Mouse (Mus musculus): ENCODE data around the gene Snx12. TPM values are rescaled to one million over a fixed set of nuclear protein-coding genes. Genes with fewer than 3 reads are reported as not detected.
"Not testable (repeated sequence)": the region's sequence is repeated elsewhere in the genome, so short reads cannot be mapped to it uniquely, and the experiment has no call there.

Gene Snx12
- polyA plus RNA-seq, 1 experiment from 2014 or later, result 75.1 TPM

DNA sequence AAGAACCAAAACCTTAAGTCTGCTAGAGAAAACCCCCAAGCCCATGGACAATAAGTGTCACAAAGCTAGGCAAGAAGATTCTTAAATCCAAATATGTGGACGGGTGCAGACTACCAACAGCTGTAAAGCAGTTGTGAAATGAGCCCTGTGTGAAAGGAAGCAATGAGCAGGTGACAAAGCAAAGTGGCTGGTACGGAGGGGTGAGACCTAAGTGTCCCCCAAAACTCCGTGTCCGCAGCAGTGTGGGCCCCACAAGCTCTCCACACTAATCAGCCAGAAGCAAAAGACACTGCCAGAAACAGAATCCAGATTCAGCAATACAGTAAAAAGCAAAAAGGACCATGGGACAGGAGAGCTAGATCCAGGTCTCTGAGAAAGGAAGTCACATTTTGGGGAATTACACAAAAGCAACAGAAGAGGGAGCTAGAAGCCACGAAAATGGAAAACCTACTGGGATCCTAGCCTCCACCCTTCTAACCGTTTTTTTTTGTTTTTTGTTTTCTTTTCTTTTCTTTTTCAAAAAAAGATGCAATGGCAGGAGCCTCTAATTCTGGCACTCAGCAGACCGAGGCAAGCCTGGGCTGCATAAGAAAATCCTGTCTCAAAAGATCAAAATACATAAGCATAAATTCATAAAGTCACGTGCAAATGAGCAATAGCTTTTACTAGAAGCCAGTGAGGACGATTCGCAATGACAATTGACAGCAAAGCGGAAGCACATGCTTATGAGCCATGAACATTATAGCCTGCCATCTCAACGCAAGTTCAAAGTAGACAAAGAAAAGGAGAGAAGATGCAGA, 90.2 kb downstream of the Snx12 start:
- no peak for DNase-seq (ENCODE audit: low read depth, low spot score)
- peaks cover 17% of the 10 kb centered on the region for H3K27me3 ChIP-seq
- ChIA-PET POLR2A (interaction anchor here (0.7 kb wide), 2 partner anchors 43 to 121 kb away, joined by 3 to 4 read pairs; no protein-coding TSS in a partner anchor), CTCF (interaction anchor here (0.7 to 2.7 kb wide), 18 partner anchors 11 to 354 kb away, joined by 3 to 13 read pairs (median 4); partner anchors contain the start of gene Snx12)
- in situ Hi-C loops (cut with MboI; ENCODE audit: low pct_unique_long_range_greater_than_20kb), result loop anchor here (5.0 to 25.0 kb wide), 3 partner anchors 153 to 380 kb away; no protein-coding TSS in a partner anchor
- peak; percentile 60 for TF ChIP-seq CTCF (IDR thresholded peaks at IDR 0.05)
- no peak for ATAC-seq

DNA sequence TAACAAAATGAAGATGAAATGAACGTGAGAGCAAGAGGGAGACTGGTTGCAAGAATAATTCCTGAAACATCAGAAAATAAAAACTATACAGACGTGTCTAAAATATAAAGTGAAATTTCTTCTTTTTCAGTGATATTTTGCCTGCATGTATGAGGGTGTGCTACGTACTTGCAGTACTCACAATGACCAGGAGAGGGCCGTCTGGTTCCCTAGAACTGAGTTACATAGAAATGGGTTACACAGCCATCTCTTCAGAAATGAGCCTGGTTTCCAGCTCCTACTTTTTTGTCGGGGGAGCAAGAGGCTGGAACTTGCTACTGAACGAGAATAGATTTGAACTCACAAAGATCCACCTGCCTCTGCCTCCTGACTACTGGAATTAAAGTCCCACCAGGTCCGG, 91.4 kb downstream of the Snx12 start:
- CTCF ChIA-PET, result interaction anchor here (1.0 to 2.7 kb wide), 13 partner anchors 24 to 355 kb away, joined by 3 to 13 read pairs (median 4); partner anchors contain the start of gene Snx12
- no peak for ATAC-seq
- in situ Hi-C loops (cut with MboI; ENCODE audit: low pct_unique_long_range_greater_than_20kb), result loop anchor here (5.0 to 25.0 kb wide), 3 partner anchors 154 to 381 kb away; no protein-coding TSS in a partner anchor
- TF ChIP-seq CTCF (IDR thresholded peaks at IDR 0.05), result peak; percentile 69
- H3K27me3 ChIP-seq, result peaks cover 17% of the 10 kb centered on the region
- POLR2A ChIA-PET, result no interaction called here
- no peak for DNase-seq (ENCODE audit: low read depth, low spot score)

DNA sequence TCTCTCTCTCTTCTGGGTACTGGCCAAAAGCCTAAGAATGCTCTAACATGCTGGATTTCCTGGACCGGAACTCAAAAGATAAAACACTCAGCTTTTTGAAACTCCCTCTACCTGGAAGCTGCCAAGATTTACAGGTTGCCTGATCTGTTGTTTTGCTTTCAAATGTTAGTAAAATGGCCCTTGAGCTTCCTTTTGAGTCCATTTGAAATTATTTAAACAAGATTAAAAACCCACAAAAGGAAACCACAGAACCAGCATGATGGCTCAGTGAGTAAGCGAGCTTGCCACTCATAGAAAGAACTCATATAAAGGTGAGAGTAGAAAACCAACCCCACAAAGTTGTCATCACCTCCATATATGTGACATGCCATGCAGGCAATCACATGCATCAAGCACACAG, 93.8 kb downstream of the Snx12 start:
- ChIA-PET CTCF (interaction anchor here (1.0 to 2.0 kb wide), 3 partner anchors 11 to 202 kb away, joined by 3 to 12 read pairs (median 3); no protein-coding TSS in a partner anchor), POLR2A (no interaction called here)
- in situ Hi-C loops (cut with MboI; ENCODE audit: low pct_unique_long_range_greater_than_20kb), result loop anchor here (25.0 kb wide), 1 partner anchor 384 kb away; no protein-coding TSS in a partner anchor
- ATAC-seq (no peak), DNase-seq (ENCODE audit: low read depth, low spot score) (no peak)
- H3K27me3 ChIP-seq, result peaks cover 2% of the 10 kb centered on the region
- TF ChIP-seq CTCF (IDR thresholded peaks at IDR 0.05), result no peak

DNA sequence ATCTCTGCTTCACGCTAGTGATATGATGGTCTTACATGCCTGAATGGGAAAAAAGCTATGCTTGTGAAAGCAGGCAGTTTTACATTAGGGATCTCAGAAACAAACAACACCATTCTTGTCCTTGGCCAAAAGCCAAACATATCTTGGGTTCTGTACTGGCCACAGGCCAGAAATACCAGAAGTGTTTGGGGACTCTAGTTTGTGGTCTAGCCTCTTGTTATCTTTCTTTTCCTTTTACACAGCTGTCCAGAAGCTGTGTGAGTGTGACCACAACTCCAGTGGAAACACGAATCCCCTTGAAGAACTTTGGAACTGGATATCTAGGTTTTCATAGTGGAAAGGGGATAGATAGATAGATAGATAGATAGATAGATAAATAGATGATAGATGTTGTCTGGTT, 95.4 kb downstream of the Snx12 start:
- ChIA-PET CTCF (interaction anchor here (2.0 kb wide), 1 partner anchor 203 kb away, joined by 12 read pairs; no protein-coding TSS in a partner anchor), POLR2A (no interaction called here)
- DNase-seq (ENCODE audit: low read depth, low spot score) (peak; percentile 30), ATAC-seq (peak; percentile 40)
- in situ Hi-C loops (cut with MboI; ENCODE audit: low pct_unique_long_range_greater_than_20kb), result loop anchor here (25.0 kb wide), 1 partner anchor 385 kb away; no protein-coding TSS in a partner anchor
- H3K27me3 ChIP-seq, result no peaks in the 10 kb centered on the region
- TF ChIP-seq CTCF (IDR thresholded peaks at IDR 0.05), result no peak

DNA sequence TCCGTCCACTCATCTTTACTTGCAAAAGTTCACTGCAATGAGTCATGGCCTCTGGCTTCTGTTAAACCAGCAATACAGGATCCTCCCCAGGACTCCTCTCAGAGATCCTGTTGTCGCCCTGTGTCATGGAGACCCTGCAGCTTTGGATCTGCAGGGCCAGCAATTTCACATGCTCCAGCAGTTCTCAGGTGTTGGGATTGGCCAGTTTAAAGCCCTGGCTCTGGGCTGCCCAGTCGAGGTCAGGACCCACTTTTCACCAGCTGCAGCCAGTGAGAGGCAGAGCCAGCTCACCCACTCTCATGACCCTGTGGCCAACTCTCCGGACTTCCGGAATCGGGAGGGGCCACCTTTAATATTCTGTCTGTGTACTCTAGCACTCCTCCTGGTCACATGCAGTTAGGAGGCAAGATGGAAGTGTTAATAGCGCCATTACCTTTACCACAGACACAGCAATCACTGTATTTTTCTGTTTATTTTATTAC, 95.8 kb downstream of the Snx12 start:
- DNase-seq (ENCODE audit: low read depth, low spot score), result peak; percentile 9
- ChIA-PET CTCF (interaction anchor here (1.2 kb wide), 1 partner anchor 139 kb away, joined by 3 read pairs; no protein-coding TSS in a partner anchor), POLR2A (no interaction called here)
- ATAC-seq, result peak; percentile 70
- H3K27me3 ChIP-seq, result no peaks in the 10 kb centered on the region
- TF ChIP-seq CTCF (IDR thresholded peaks at IDR 0.05), result no peak
- in situ Hi-C loops (cut with MboI; ENCODE audit: low pct_unique_long_range_greater_than_20kb), result loop anchor here (25.0 kb wide), 1 partner anchor 386 kb away; no protein-coding TSS in a partner anchor

DNA sequence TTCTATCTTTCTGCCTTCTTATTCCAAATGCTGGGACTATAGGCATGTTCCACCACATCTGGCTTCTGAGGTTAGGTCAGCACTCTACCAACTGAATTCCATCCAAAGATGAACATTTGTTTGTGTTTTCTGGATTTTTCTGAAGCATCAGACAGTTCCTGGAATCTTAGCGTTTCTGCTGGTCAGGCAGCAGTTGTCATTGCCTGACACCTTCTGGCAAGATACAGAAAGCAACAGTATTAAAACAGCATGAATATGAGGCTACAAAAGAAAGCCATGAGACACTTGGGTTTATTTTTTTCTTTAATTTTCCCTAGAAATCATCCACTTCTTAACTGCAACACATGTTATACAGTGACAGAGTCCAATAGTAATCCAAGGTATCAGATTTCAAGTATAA, 101.8 kb downstream of the Snx12 start:
- CTCF ChIA-PET, result interaction anchor here (1.7 kb wide), 1 partner anchor 12 kb away, joined by 5 read pairs; no protein-coding TSS in a partner anchor
- ATAC-seq (no peak), DNase-seq (ENCODE audit: low read depth, low spot score) (no peak)
- peak; percentile 35 for TF ChIP-seq CTCF (IDR thresholded peaks at IDR 0.05)
- in situ Hi-C loops (cut with MboI; ENCODE audit: low pct_unique_long_range_greater_than_20kb), result no loop called here
- H3K27me3 ChIP-seq, result peaks cover 6% of the 10 kb centered on the region
- POLR2A ChIA-PET, result no interaction called here

DNA sequence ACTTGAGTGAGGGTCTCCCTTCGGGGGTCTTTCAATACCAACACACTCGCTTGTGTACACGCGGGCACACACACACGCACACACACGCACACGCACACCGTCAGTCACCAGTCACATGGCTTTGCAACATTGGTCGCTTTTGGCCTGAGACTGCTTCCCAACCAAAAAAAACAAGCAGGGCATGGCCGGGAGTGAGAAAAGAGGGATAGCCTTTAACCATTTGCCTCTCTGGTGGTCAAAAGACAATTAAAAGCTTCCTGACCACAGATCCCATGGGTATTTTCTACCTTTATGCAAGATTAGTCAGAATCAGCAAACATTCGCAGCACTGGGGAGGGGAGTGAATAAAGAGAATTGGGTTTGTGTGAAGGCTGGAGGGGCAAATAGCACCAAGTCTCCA, 136.4 kb downstream of the Snx12 start, which contains the start of gene Slc7a3:
Slc7a3 (minus strand) TSS at position 101 of the 400 bp plus-strand sequence.
- CTCF ChIA-PET, result no interaction called here
- H3K27me3 ChIP-seq, result peaks cover 6% of the 10 kb centered on the region
- DNase-seq (ENCODE audit: low read depth, low spot score) (no peak), ATAC-seq (no peak)
- POLR2A ChIA-PET, result no interaction called here
- in situ Hi-C loops (cut with MboI; ENCODE audit: low pct_unique_long_range_greater_than_20kb), result no loop called here
- no peak for TF ChIP-seq CTCF (IDR thresholded peaks at IDR 0.05)

DNA sequence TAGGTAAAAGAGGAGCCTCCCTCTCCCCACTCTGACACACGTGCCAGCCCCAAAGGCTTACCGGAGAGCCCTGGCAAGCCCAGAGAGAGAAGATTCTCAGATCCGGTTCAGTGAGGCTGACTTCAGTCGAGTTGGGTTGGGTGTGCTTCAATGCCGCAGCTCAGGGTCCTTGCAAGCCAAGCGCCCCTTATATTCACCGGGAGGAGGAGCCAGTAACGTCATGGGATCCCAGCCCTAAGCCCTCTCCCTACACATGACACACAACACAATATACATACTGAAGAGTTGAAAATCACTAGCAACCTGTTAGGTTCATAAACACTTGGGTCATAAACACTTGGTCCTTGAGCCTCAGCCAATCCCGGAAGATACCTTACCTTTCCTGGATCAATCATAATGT, 137.2 kb downstream of the Snx12 start:
- H3K27me3 ChIP-seq; POLR2A ChIA-PET; ATAC-seq; CTCF ChIA-PET; in situ Hi-C loops (cut with MboI; ENCODE audit: low pct_unique_long_range_greater_than_20kb); DNase-seq (ENCODE audit: low read depth, low spot score): not testable (repeated sequence)

DNA sequence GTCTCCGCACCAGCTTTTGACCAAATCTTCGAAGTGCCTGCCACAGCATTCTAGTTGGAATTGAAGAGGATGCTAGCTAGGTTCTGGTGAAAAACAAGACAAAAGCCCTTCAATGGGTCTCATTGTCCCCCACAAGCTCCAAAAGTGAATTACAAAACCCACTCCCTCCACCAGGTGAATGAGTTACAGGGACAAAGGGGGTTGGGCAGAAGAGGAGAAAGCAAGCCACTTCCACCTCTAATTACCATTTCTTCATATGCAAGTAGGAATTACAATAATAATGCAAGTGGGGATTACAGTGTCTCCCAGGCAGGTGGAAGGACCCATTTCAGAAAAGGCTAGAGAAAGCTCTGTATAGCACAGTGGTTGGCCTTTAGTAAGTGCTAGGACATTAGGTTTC, 138.2 kb downstream of the Snx12 start:
- no peak for TF ChIP-seq CTCF (IDR thresholded peaks at IDR 0.05)
- in situ Hi-C loops (cut with MboI; ENCODE audit: low pct_unique_long_range_greater_than_20kb), result no loop called here
- ChIA-PET CTCF (no interaction called here), POLR2A (no interaction called here)
- peaks cover 7% of the 10 kb centered on the region for H3K27me3 ChIP-seq
- DNase-seq (ENCODE audit: low read depth, low spot score) (no peak), ATAC-seq (no peak)

DNA sequence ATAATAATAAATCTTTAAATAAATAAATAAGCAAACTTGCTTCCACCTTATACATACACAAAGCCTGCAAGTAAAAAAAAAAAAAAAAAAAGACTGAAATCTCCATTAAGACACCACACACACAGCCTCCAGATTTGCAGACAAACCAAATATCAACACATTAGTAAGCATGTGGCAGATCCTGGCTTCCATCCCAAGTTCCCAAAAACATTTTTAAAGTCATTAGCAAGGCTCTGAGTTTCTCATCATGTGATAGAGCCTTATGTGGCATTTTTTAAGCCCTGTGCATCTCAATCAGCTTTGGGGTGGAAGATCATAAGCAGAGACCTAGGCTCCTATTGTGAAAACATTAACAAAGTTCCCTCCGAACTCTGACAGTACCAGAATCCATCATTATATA, 157.1 kb downstream of the Snx12 start:
- in situ Hi-C loops (cut with MboI; ENCODE audit: low pct_unique_long_range_greater_than_20kb), result no loop called here
- DNase-seq (ENCODE audit: low read depth, low spot score) (no peak), ATAC-seq (no peak)
- ChIA-PET POLR2A (no interaction called here), CTCF (no interaction called here)
- H3K27me3 ChIP-seq, result peaks cover 17% of the 10 kb centered on the region
- TF ChIP-seq CTCF (IDR thresholded peaks at IDR 0.05), result no peak

DNA sequence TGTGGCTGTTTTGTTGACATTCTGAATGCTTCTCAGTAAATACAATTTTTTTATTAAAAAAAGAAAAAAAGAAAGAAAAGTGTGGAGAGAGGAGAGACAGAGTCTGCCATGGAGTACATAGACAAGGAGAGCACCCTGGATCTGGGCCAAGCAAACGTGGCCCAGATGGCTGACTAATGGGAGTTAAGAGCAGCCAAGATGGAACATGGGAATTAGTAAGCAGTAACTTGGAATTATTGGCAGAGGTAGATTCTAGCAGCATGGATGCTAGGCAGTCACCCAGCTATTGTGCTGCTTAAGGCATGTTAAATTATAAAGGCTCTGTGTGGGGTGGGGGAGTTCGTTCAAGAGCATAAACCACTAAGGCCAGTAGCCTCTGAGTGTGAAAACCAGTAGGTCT, 158.9 kb downstream of the Snx12 start:
- in situ Hi-C loops (cut with MboI; ENCODE audit: low pct_unique_long_range_greater_than_20kb), result no loop called here
- no peak for DNase-seq (ENCODE audit: low read depth, low spot score)
- ATAC-seq, result no peak
- peaks cover 20% of the 10 kb centered on the region for H3K27me3 ChIP-seq
- CTCF ChIA-PET, result no interaction called here
- TF ChIP-seq CTCF (IDR thresholded peaks at IDR 0.05), result no peak
- POLR2A ChIA-PET, result interaction anchor here (0.7 kb wide), 1 partner anchor 307 kb away, joined by 3 read pairs; no protein-coding TSS in a partner anchor
